Mouse (Mus musculus) midbrain, postnatal 0 days (tissue): Measurements from ENCODE around the gene H2afy2. TPM values are rescaled to one million over a fixed set of nuclear protein-coding genes. Genes with fewer than 3 reads are reported as not detected.
A peak's percentile ranks its signal among the peaks of the same experiment; 100 is the strongest.

Experiments used
- ATAC-seq: fragments of 200-750 bp; cut with Nextera tagmentation; 2 replicates; pipeline ENCODE4 v1.8.0; 2017; ENCODE audit warnings: moderate number of reproducible peaks, mild to moderate bottlenecking, moderate TSS enrichment, moderate library complexity; ENCODE audit not compliant: low FRiP score
- DNase-seq: peaks from one replicate; pipeline ENCODE4 v3.0.0-alpha.2; 2015; ENCODE audit warnings: low spot score
- H3K27ac ChIP-seq: fragments of 300-500 bp; sonication (generic); 2 replicates; pipeline ENCODE4 v1.5.1; 2014; ENCODE audit warnings: low read depth, mild to moderate bottlenecking, low read length, mixed read lengths
- H3K27me3 ChIP-seq: fragments of 300-500 bp; sonication (generic); 2 replicates; pipeline ENCODE4 v1.6.1; 2014; ENCODE audit warnings: low read length, control low read depth, mixed read lengths; ENCODE audit not compliant: insufficient read depth
- H3K36me3 ChIP-seq: fragments of 300-500 bp; sonication (generic); 2 replicates; pipeline ENCODE4 v1.6.1; 2014; ENCODE audit warnings: low read length, control low read depth, mixed read lengths; ENCODE audit not compliant: insufficient read depth
- H3K4me1 ChIP-seq: fragments of 300-500 bp; sonication (generic); 2 replicates; pipeline ENCODE4 v1.6.1; 2014; ENCODE audit warnings: mild to moderate bottlenecking, control low read depth, antibody characterized with exemption, low read length, mixed read lengths; ENCODE audit not compliant: insufficient read depth
- H3K4me2 ChIP-seq: fragments of 300-500 bp; sonication (generic); 2 replicates; pipeline ENCODE4 v1.6.1; 2014; ENCODE audit warnings: low read depth, mild to moderate bottlenecking, low read length, mixed read lengths; ENCODE audit not compliant: poor library complexity, severe bottlenecking
- H3K4me3 ChIP-seq: fragments of 300-500 bp; sonication (generic); 2 replicates; pipeline ENCODE4 v1.5.1; 2014; ENCODE audit warnings: low read depth, mild to moderate bottlenecking, low read length, moderate library complexity
- H3K9ac ChIP-seq: fragments of 300-500 bp; sonication (generic); replicated peaks from 2 replicates; pipeline ENCODE4 v1.6.1; 2014; ENCODE audit warnings: mild to moderate bottlenecking, low read length, moderate library complexity, mixed read lengths; ENCODE audit not compliant: poor library complexity, severe bottlenecking
- H3K9me3 ChIP-seq: fragments of 300-500 bp; sonication (generic); 2 replicates; pipeline ENCODE4 v1.6.1; 2016; ENCODE audit warnings: low read length, control low read depth
- CTCF ChIP-seq: IDR thresholded peaks from 2 replicates; pipeline ENCODE4 v1.5.1; 2016; ENCODE audit warnings: antibody characterized with exemption, mild to moderate bottlenecking
- WGBS: fragments of 180-500 bp; shearing (Covaris S2); extraction: QIAGEN DNeasy Blood & Tissue Kit; methylation state at CpG from one replicate; pipeline ENCODE4 v1.1.7; 2014; 5-methylcytosine and 5-hydroxymethylcytosine counted together
- polyA plus RNA-seq: library from polyadenylated mRNA; unstranded; fragments of >200 nt; fragmentation: Nextera tagmentation; extraction: Ambion mirVana; gene quantifications from 2 replicates; pipeline ENCODE4 v1.2.1, GENCODE M21; 2015
- total RNA-seq: library from RNA; depleted of rRNA; stranded (reverse); fragments of >200 nt; gene quantifications from 2 replicates; pipeline ENCODE4 v1.2.3, GENCODE M21; 2014

The H2afy2 gene
- total and polyA plus RNA-seq, 2 experiments from 2014 or later = 123 to 206 TPM

- TF ChIP-seq CTCF = no peak
- no peak overlapping the region for H3K4me3 ChIP-seq
- ATAC-seq (no peak), DNase-seq (no peak)
- H3K36me3 ChIP-seq = peaks cover 21% of the 10 kb centered on the region
- WGBS = 95% methylated on average over 14 of the region's 14 CpGs
- H3K9ac ChIP-seq = no peak overlapping the region
- H3K27ac ChIP-seq = no peak overlapping the region
- no peaks in the 10 kb centered on the region for H3K4me1 ChIP-seq
- H3K27me3 ChIP-seq = no peaks in the 10 kb centered on the region
- no peak overlapping the region for H3K4me2 ChIP-seq
- no peaks in the 10 kb centered on the region for H3K9me3 ChIP-seq
Observed at GRCm38 (mm10) chr10:61757022-61757421, 26.9 kb downstream of the H2afy2 start.

DNA sequence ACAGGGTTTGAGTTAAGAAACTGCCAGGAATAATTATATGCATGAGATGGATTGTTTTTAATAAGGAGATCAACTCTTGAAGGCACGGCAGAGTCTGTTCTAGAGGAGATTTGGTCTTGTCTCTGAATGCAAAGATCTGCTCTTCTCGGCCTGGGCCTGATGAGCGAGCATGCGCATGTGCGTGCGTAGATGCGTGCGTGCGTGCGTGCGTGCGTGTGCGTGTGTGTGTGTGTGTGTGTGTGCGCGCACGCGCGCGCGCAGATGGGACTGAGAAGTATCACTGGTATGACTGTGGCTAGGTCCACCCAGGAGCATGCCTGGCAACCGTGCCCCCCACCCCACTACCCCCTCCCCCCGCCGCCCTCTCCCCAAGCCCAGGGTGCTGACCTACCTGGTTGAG, 30.9 kb downstream of the H2afy2 start:
- 94% methylated on average over 21 of the region's 23 CpGs for WGBS
- no peaks in the 10 kb centered on the region for H3K9me3 ChIP-seq
- 0 out of 2 replicates have a peak, but pooled peaks have one; percentile 38 for ATAC-seq
- no peaks in the 10 kb centered on the region for H3K4me1 ChIP-seq
- H3K27me3 ChIP-seq = no peaks in the 10 kb centered on the region
- no peak overlapping the region for H3K9ac ChIP-seq
- TF ChIP-seq CTCF = no peak
- DNase-seq = no peak
- peaks cover 44% of the 10 kb centered on the region for H3K36me3 ChIP-seq
- H3K27ac ChIP-seq = no peak overlapping the region
- H3K4me3 ChIP-seq = no peak overlapping the region
- H3K4me2 ChIP-seq = no peak overlapping the region

DNA sequence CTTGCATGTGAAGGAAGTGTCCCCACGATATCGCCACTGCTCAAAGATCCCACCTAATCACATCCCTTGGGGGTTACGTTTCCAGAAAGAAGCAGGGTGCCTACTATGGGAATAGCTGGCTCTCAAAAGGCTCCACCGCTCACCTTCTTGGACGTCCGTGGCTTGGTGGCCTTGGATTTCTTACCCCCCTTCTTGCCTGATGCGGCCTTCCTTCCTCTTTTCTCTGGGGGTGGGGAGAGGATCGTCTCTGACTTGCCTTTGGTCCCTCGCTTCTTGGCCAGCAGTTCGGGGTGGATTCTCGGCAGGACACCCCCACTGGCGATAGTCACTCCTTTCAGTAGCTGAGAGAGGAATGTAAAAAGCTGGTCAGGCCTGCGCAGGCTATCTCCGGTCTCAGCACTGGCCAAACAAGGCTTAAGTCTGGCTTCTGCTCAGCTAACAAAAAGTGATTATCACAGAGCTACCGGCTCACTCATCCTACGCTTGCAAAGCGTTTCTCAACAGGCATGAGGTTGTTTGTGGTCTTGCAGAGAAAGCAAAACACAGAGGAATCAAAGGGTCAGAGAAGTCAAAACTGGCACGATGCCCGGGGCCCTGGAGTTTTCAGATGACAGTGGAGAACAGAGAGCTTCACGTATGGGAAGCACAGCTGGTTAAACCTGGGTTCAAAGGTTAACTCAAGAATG, 32.3 kb downstream of the H2afy2 start:
- 79% methylated on average over 20 of the region's 20 CpGs for WGBS
- Histone ChIP-seq H3K27ac (no peak overlapping the region), H3K4me1 (no peaks in the 10 kb centered on the region), H3K9ac (no peak overlapping the region), H3K9me3 (no peaks in the 10 kb centered on the region), H3K36me3 (peaks cover 55% of the 10 kb centered on the region), H3K27me3 (no peaks in the 10 kb centered on the region), H3K4me2 (no peak overlapping the region), H3K4me3 (no peak overlapping the region)
- TF ChIP-seq CTCF = no peak
- ATAC-seq = no peak
- DNase-seq = no peak

- WGBS = 91% methylated on average over 9 of the region's 9 CpGs
Observed at GRCm38 (mm10) chr10:61750014-61750413, 33.9 kb downstream of the H2afy2 start.

DNA sequence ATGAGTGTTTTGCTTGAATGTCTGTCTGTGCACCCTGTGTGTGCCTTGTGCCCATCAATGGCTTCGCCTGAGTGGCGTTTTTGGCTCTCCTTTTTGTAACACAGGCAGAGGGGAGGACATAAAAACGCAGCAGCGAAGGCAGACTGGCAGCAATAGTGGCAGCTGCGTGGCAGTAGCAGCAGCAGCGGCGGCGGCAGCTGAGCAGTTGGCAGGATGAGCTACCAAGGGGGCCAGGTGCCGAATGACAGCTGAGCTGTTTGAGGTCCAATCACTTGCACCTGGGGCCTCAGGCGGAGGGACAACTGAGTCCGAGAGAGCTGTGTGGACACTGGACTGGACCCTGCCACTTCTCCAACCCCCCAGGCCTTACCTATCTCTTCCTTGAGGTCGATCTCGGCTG, 36.6 kb downstream of the H2afy2 start:
- no peak overlapping the region for H3K27ac ChIP-seq
- no peak overlapping the region for H3K4me3 ChIP-seq
- H3K4me2 ChIP-seq = no peak overlapping the region
- H3K36me3 ChIP-seq = peaks cover 62% of the 10 kb centered on the region
- DNase-seq (peak; percentile 31), ATAC-seq (no peak)
- no peaks in the 10 kb centered on the region for H3K9me3 ChIP-seq
- H3K9ac ChIP-seq = no peak overlapping the region
- no peaks in the 10 kb centered on the region for H3K4me1 ChIP-seq
- TF ChIP-seq CTCF = no peak
- WGBS = 90% methylated on average over 13 of the region's 13 CpGs
- no peaks in the 10 kb centered on the region for H3K27me3 ChIP-seq

More at GRCm38 (mm10) chr10:61750014-61750413, 33.9 kb downstream of the H2afy2 start:
- Histone ChIP-seq H3K9ac (no peak overlapping the region), H3K27ac (no peak overlapping the region), H3K9me3 (no peaks in the 10 kb centered on the region), H3K27me3 (no peaks in the 10 kb centered on the region), H3K36me3 (peaks cover 66% of the 10 kb centered on the region), H3K4me2 (no peak overlapping the region), H3K4me3 (no peak overlapping the region), H3K4me1 (no peaks in the 10 kb centered on the region)
- DNase-seq (no peak), ATAC-seq (no peak)
- TF ChIP-seq CTCF = no peak

DNA sequence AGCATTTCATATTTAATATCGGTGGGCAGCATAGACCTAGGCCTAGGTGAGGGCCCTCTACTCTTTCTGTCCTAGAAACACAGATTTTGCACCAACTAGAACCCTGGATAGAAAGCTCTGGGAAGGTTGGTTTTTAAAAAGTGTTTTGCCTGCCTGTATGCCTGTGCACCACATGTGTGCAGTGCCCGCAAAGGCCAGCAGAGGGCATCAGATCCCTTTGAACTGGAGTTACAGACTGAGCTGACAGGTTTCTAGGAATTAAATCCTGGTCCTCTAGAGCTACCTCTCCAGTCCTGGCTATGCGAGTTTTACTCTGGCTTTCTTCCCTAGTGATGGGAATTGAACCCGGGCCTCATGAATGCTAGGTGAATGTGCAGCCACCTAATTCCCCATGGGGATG, 38.8 kb downstream of the H2afy2 start:
- Histone ChIP-seq H3K4me2 (no peak overlapping the region), H3K9ac (no peak overlapping the region), H3K27me3 (no peaks in the 10 kb centered on the region), H3K4me3 (no peak overlapping the region), H3K4me1 (no peaks in the 10 kb centered on the region), H3K27ac (no peak overlapping the region), H3K36me3 (peaks cover 66% of the 10 kb centered on the region), H3K9me3 (no peaks in the 10 kb centered on the region)
- peak; percentile 69 for TF ChIP-seq CTCF
- 90% methylated on average over 4 of the region's 4 CpGs for WGBS
- DNase-seq (peak; percentile 49), ATAC-seq (no peak)
